Mouse (Mus musculus) kidney, postnatal 0 days (tissue): Measurements from ENCODE around the gene Batf. TPM values are rescaled to one million over a fixed set of nuclear protein-coding genes. Genes with fewer than 3 reads are reported as not detected.

Source experiments
- ATAC-seq: fragments of 200-750 bp; cut with Nextera tagmentation; replicated peaks from 2 replicates; pipeline ENCODE4 v1.8.0; 2017; ENCODE audit warnings: low read depth, moderate number of reproducible peaks, moderate TSS enrichment, moderate library complexity; ENCODE audit not compliant: low FRiP score
- DNase-seq: peaks from one replicate; pipeline ENCODE4 v3.0.0-alpha.2; 2016; ENCODE audit warnings: low spot score
- H3K27ac ChIP-seq: fragments of 300-500 bp; sonication (generic); 2 replicates; pipeline ENCODE4 v1.5.1; 2014; ENCODE audit warnings: mild to moderate bottlenecking
- H3K27me3 ChIP-seq: fragments of 300-500 bp; sonication (generic); 2 replicates; pipeline ENCODE4 v1.6.1; 2014; ENCODE audit warnings: low read length, mixed read lengths; ENCODE audit not compliant: insufficient read depth
- H3K36me3 ChIP-seq: fragments of 300-500 bp; sonication (generic); 2 replicates; pipeline ENCODE4 v1.6.1; 2014; ENCODE audit warnings: low read length, mixed read lengths; ENCODE audit not compliant: insufficient read depth
- H3K4me1 ChIP-seq: fragments of 300-500 bp; sonication (generic); replicated peaks from 2 replicates; pipeline ENCODE4 v1.6.1; 2014; ENCODE audit warnings: antibody characterized with exemption, low read length, mixed read lengths; ENCODE audit not compliant: insufficient read depth
- H3K4me2 ChIP-seq: fragments of 300-500 bp; sonication (generic); 2 replicates; pipeline ENCODE4 v1.6.1; 2014; ENCODE audit warnings: mild to moderate bottlenecking, low read length, moderate library complexity, mixed read lengths
- H3K4me3 ChIP-seq: fragments of 300-500 bp; sonication (generic); replicated peaks from 2 replicates; pipeline ENCODE4 v1.5.1; 2014; ENCODE audit warnings: low read depth, low read length
- H3K9ac ChIP-seq: fragments of 300-500 bp; sonication (generic); 2 replicates; pipeline ENCODE4 v1.6.1; 2014; ENCODE audit warnings: low read depth, low read length
- H3K9me3 ChIP-seq: fragments of 300-500 bp; sonication (generic); replicated peaks from 2 replicates; pipeline ENCODE4 v1.6.1; 2016; ENCODE audit warnings: low read length, inconsistent platforms, mixed read lengths
- CTCF ChIP-seq: IDR thresholded peaks from 2 replicates; pipeline ENCODE4 v1.5.1; 2016; ENCODE audit warnings: antibody characterized with exemption, low read depth, mild to moderate bottlenecking, moderate library complexity
- WGBS: fragments of 180-500 bp; shearing (Covaris S2); extraction: QIAGEN DNeasy Blood & Tissue Kit; methylation state at CpG from one replicate; pipeline ENCODE4 v1.1.7; 2014; 5-methylcytosine and 5-hydroxymethylcytosine counted together
- polyA plus RNA-seq: library from polyadenylated mRNA; unstranded; fragments of >200 nt; fragmentation: Nextera tagmentation; extraction: Ambion mirVana; gene quantifications from 2 replicates; pipeline ENCODE4 v1.2.1, GENCODE M21; 2015

The Batf gene
- polyA plus RNA-seq, 1 experiment from 2014 or later, result 4.0 TPM

GRCm38 (mm10) chr12:85679808-85680207 is 6.7 kb upstream of the Batf start:
- ATAC-seq (no peak), DNase-seq (no peak)
- 0 out of 2 replicates have a peak, but pooled peaks have one; percentile 1 for TF ChIP-seq CTCF
- 59% methylated on average over 2 of the region's 2 CpGs for WGBS
- Histone ChIP-seq H3K27ac (no peak overlapping the region), H3K9me3 (no peaks in the 10 kb centered on the region), H3K4me2 (no peak overlapping the region), H3K4me3 (no peak overlapping the region), H3K27me3 (no peaks in the 10 kb centered on the region), H3K9ac (no peak overlapping the region), H3K36me3 (no peaks in the 10 kb centered on the region), H3K4me1 (no peaks in the 10 kb centered on the region)

DNA sequence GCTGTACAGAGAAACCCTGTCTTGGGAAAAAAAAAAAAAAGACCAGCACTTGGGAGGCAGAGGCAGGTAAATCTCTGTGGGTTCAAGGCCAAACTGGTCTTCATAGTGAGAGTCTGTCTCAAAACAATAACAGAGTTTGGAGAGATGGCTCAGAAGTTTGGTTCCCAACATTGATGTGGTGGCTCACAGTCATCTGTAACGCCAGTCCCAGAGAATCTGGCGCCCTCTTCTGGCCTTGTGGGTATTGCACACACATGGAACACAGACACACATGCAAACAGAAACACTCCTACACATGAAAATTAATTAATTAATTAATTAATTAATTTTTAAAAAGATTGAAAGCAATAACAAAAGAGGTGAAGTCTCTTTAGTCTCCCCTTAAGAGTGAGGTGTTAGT is 4.1 kb upstream of the Batf start:
- Histone ChIP-seq H3K27me3 (no peaks in the 10 kb centered on the region), H3K27ac (no peak overlapping the region), H3K4me1 (0 out of 2 replicates have a peak, but pooled peaks cover 5% of the 10 kb centered on the region), H3K4me2 (no peak overlapping the region), H3K36me3 (no peaks in the 10 kb centered on the region), H3K9me3 (no peaks in the 10 kb centered on the region), H3K9ac (no peak overlapping the region), H3K4me3 (no peak overlapping the region)
- whole genome bisulfite sequencing, result 51% methylated on average over 2 of the region's 2 CpGs
- ATAC-seq (no peak), DNase-seq (no peak)
- TF ChIP-seq CTCF, result no peak

- Histone ChIP-seq H3K4me1 (0 out of 2 replicates have a peak, but pooled peaks cover 6% of the 10 kb centered on the region), H3K36me3 (no peaks in the 10 kb centered on the region), H3K9ac (no peak overlapping the region), H3K27me3 (no peaks in the 10 kb centered on the region), H3K27ac (no peak overlapping the region), H3K9me3 (no peaks in the 10 kb centered on the region), H3K4me2 (no peak overlapping the region), H3K4me3 (no peak overlapping the region)
- no peak for TF ChIP-seq CTCF
- 79% methylated on average over 16 of the region's 16 CpGs for WGBS
- DNase-seq (no peak), ATAC-seq (no peak)
These were observed 1.8 kb upstream of the Batf start for GRCm38 (mm10) chr12:85684411-85685275.

- H3K9ac ChIP-seq, result no peak overlapping the region
- no peaks in the 10 kb centered on the region for H3K36me3 ChIP-seq
- peak overlapping the region; percentile 14; the same call in 1 of the 2 replicates for H3K4me3 ChIP-seq
- WGBS, result 66% methylated on average over 7 of the region's 7 CpGs
- ATAC-seq (no peak), DNase-seq (peak; percentile 11)
- H3K9me3 ChIP-seq, result no peaks in the 10 kb centered on the region
- 0 out of 2 replicates have a peak, but pooled peaks cover 6% of the 10 kb centered on the region for H3K4me1 ChIP-seq
- H3K4me2 ChIP-seq, result peak overlapping the region; percentile 43
- no peak overlapping the region for H3K27ac ChIP-seq
- no peak for TF ChIP-seq CTCF
- H3K27me3 ChIP-seq, result no peaks in the 10 kb centered on the region
These were observed 706 bp downstream of the Batf start for GRCm38 (mm10) chr12:85687217-85687533.

DNA sequence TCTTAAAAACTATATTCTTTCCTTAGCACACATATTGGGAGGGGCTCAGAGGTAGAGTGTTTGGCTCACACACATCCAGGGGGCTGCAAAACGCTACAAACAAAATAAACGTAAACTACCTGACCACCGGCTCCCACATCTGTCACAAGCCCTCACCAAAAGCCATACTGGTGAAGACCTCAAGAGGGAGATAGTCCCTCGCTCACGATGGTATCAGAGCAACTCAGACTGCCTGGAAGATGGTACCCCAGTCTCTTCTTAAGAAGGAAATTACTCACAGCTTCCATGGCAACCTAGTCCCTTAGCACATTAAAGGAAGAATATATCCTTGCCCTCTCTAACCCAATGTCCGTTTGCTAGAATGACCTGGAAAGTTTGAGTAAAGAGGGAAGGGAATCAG is 1.4 kb downstream of the Batf start:
- ATAC-seq (no peak), DNase-seq (no peak)
- no peaks in the 10 kb centered on the region for H3K27me3 ChIP-seq
- H3K36me3 ChIP-seq, result no peaks in the 10 kb centered on the region
- H3K4me3 ChIP-seq, result no peak overlapping the region
- 62% methylated on average over 6 of the region's 6 CpGs for WGBS
- TF ChIP-seq CTCF, result peak; percentile 30; the same call in 1 of the 2 replicates
- no peak overlapping the region for H3K4me2 ChIP-seq
- H3K9me3 ChIP-seq, result no peaks in the 10 kb centered on the region
- H3K27ac ChIP-seq, result no peak overlapping the region
- H3K4me1 ChIP-seq, result 0 out of 2 replicates have a peak, but pooled peaks cover 6% of the 10 kb centered on the region
- H3K9ac ChIP-seq, result no peak overlapping the region

DNA sequence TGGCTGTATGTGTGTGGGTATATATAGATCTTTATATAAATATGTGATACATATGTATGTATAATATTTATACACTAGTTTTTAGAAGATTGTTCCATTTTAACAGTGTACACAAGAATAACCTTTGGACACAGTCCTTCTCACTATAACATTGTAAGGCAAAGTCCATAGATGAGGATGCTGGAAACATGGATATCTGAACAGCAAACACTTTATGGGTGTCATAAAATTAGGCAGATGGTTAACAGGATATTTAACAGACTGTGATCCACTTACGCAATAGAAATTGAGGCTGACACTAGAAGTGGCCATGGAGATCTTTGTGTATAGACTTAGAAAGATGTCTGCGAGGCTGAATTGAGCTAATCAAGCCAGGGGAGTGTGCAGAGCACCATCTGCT is 9.3 kb downstream of the Batf start:
- H3K9ac ChIP-seq, result no peak overlapping the region
- ATAC-seq, result no peak
- no peak for TF ChIP-seq CTCF
- no peak overlapping the region for H3K4me2 ChIP-seq
- H3K4me1 ChIP-seq, result no peaks in the 10 kb centered on the region
- H3K27me3 ChIP-seq, result no peaks in the 10 kb centered on the region
- no peak for DNase-seq
- H3K9me3 ChIP-seq, result no peaks in the 10 kb centered on the region
- 81% methylated on average over 2 of the region's 2 CpGs for WGBS
- no peak overlapping the region for H3K4me3 ChIP-seq
- H3K27ac ChIP-seq, result no peak overlapping the region
- H3K36me3 ChIP-seq, result no peaks in the 10 kb centered on the region
